Mouse (Mus musculus) cerebellum, adult 2 months (tissue): ENCODE measurements around the gene Mef2d. TPM values are rescaled to one million over a fixed set of nuclear protein-coding genes. Genes with fewer than 3 reads are reported as not detected.

Experiments
- DNase-seq, 2 experiments: peaks; one replicate each; pipeline ENCODE4 v3.0.0; 2021
- H3K27ac ChIP-seq: fragments of 200-500 bp; 2 replicates; pipeline ENCODE4 v1.5.1; 2012; ENCODE audit warnings: low read length, control low read depth, inconsistent platforms; ENCODE audit not compliant: insufficient read depth
- H3K27me3 ChIP-seq: fragments of 200-500 bp; 2 replicates; pipeline ENCODE4 v1.6.1; 2012; ENCODE audit warnings: inconsistent platforms, mild to moderate bottlenecking, low read length, moderate library complexity; ENCODE audit not compliant: control insufficient read depth, insufficient read depth
- H3K4me1 ChIP-seq: fragments of 200-500 bp; 2 replicates; pipeline ENCODE4 v1.6.1; 2011; ENCODE audit warnings: low read length; ENCODE audit not compliant: control insufficient read depth, insufficient read depth
- H3K4me3 ChIP-seq: fragments of 200-500 bp; replicated peaks from 2 replicates; pipeline ENCODE3; 2011; ENCODE audit warnings: mild to moderate bottlenecking, low read depth, low read length, control low read depth; ENCODE audit not compliant: insufficient read depth
- CTCF ChIP-seq: fragments of 200-500 bp; IDR thresholded peaks from 2 replicates; pipeline ENCODE4 v1.5.1; 2011; ENCODE audit warnings: low read depth, mild to moderate bottlenecking, control low read depth, low read length, moderate library complexity, borderline replicate concordance; ENCODE audit not compliant: insufficient read depth
- POLR2A ChIP-seq: fragments of 200-500 bp; IDR thresholded peaks from 2 replicates; pipeline ENCODE4 v1.6.1; 2011; ENCODE audit warnings: low read length, control low read depth, borderline replicate concordance; ENCODE audit not compliant: insufficient read depth
- WGBS: fragments of 180-500 bp; shearing (Covaris S2); methylation state at CpG from one replicate; pipeline ENCODE4 v1.1.7; 2018; 5-methylcytosine and 5-hydroxymethylcytosine counted together
- polyA plus RNA-seq: library from polyadenylated mRNA; depleted of rRNA; stranded (reverse); fragments of >200 nt; gene quantifications from 2 replicates; pipeline ENCODE4 v1.2.3, GENCODE M21; 2012

Mef2d gene
- polyA plus RNA-seq, 1 experiment, result 102 TPM

GRCm38 (mm10) chr3:88139243-88140177, 2.7 kb upstream of the Mef2d start:
- Histone ChIP-seq H3K27ac (peak overlapping the region; percentile 91), H3K27me3 (no peaks in the 10 kb centered on the region), H3K4me3 (peak overlapping the region; percentile 86), H3K4me1 (peaks cover 3% of the 10 kb centered on the region)
- peak; percentile 91 to 92 for DNase-seq
- WGBS, result 2% methylated on average over 25 of the region's 25 CpGs
- peak; percentile 75; the same call in 1 of the 2 replicates for TF ChIP-seq POLR2A
- no peak for TF ChIP-seq CTCF

- Histone ChIP-seq H3K27ac (peak overlapping the region; percentile 91), H3K27me3 (no peaks in the 10 kb centered on the region), H3K4me1 (peaks cover 3% of the 10 kb centered on the region), H3K4me3 (peak overlapping the region; percentile 86)
- TF ChIP-seq CTCF (no peak), POLR2A (no peak)
- WGBS, result 8% methylated on average over 11 of the region's 11 CpGs
- DNase-seq, result peak; percentile 65 to 75
Observed at GRCm38 (mm10) chr3:88140178-88140902, 1.8 kb upstream of the Mef2d start.

GRCm38 (mm10) chr3:88140903-88141430, 1.2 kb upstream of the Mef2d start:
- Histone ChIP-seq H3K4me1 (peaks cover 7% of the 10 kb centered on the region), H3K4me3 (no peak overlapping the region), H3K27ac (peak overlapping the region; percentile 91), H3K27me3 (no peaks in the 10 kb centered on the region)
- DNase-seq, result peak in 1 of 2 experiments; percentile 31
- no peak for TF ChIP-seq CTCF
- no peak for TF ChIP-seq POLR2A
- 46% methylated on average over 6 of the region's 6 CpGs for WGBS

GRCm38 (mm10) chr3:88141439-88141786, 759 bp upstream of the Mef2d start:
- Histone ChIP-seq H3K27ac (peak overlapping the region; percentile 91), H3K27me3 (no peaks in the 10 kb centered on the region), H3K4me1 (peaks cover 10% of the 10 kb centered on the region), H3K4me3 (peak overlapping the region; percentile 88)
- 13% methylated on average over 9 of the region's 9 CpGs for WGBS
- TF ChIP-seq POLR2A (no peak), CTCF (no peak)
- DNase-seq, result no peak

DNA sequence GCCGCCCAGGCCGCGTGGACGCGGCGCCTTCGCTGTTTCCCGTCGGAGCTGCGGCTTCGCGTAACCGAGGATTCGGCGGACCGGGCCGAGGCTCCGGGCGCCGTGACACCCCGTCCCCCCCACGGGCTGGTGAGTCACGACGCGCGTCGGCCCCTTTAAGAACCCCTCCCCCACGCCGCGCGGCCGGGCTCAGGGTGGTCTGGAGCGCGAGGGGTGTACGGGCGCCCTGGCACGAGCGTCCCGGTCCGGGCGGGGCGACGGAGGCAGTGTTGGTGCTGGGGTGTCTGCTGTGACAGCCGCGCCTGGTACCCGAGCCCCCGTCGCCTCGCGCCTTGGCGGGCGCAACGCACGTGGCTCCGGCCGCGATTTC, 359 bp downstream of the Mef2d start:
- H3K27ac ChIP-seq, result peak overlapping the region; percentile 96
- H3K4me3 ChIP-seq, result peak overlapping the region; percentile 92
- H3K27me3 ChIP-seq, result no peaks in the 10 kb centered on the region
- H3K4me1 ChIP-seq, result peaks cover 21% of the 10 kb centered on the region
- DNase-seq, result no peak
- WGBS, result under 1% methylated on average over 57 of the region's 57 CpGs
- TF ChIP-seq CTCF (no peak), POLR2A (no peak)

- WGBS, result under 1% methylated on average over 33 of the region's 33 CpGs
- Histone ChIP-seq H3K4me1 (peaks cover 26% of the 10 kb centered on the region), H3K27ac (peak overlapping the region; percentile 96), H3K27me3 (no peaks in the 10 kb centered on the region), H3K4me3 (peak overlapping the region; percentile 92)
- TF ChIP-seq CTCF (no peak), POLR2A (0 out of 2 replicates have a peak, but pooled peaks have one; percentile 20)
- DNase-seq, result peak; percentile 74 to 78
Observed at GRCm38 (mm10) chr3:88142916-88143771, 972 bp downstream of the Mef2d start.

- Histone ChIP-seq H3K27ac (peak overlapping the region; percentile 96), H3K4me1 (peaks cover 35% of the 10 kb centered on the region), H3K27me3 (no peaks in the 10 kb centered on the region), H3K4me3 (peak overlapping the region; percentile 92)
- 2% methylated on average over 5 of the region's 5 CpGs for WGBS
- TF ChIP-seq POLR2A (no peak), CTCF (no peak)
- peak; percentile 79 to 83 for DNase-seq
Observed at GRCm38 (mm10) chr3:88143961-88144486, 1.9 kb downstream of the Mef2d start.
